Mouse (Mus musculus) left cerebral cortex, adult 11 months (tissue): ENCODE data around the gene Cyp26c1.

Source experiments
- DNase-seq: peaks from one replicate; pipeline ENCODE4 v3.0.0; 2022; ENCODE audit warnings: low spot score

Cyp26c1 gene

GRCm38 (mm10) chr19:37685281-37685680 is at the start of gene Cyp26c1:
Cyp26c1 (plus strand) TSS chr19:37685581.
- DNase-seq, result no peak

DNA sequence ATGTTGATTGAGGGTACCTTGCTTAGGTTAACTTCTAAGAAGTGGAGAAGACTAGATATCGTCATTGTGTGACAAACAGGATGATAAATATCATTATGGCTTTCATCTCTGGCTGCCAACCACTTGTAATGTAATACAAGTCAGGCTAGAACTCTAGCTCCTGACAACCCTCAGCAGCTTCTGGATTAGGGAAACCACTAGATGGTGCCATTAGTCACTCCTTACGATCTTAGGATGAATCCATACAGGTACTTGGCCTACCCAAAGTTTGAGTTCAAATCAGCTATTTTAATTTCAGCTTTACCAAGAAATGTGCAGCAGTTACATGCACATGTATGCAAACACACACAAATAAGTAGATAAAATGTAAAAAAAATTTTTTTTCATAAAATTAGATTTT is 37.4 kb upstream of the Cyp26c1 start:
- DNase-seq, result no peak

- DNase-seq, result no peak
Observed at GRCm38 (mm10) chr19:37650526-37650925, 34.9 kb upstream of the Cyp26c1 start.

- no peak for DNase-seq
Observed at GRCm38 (mm10) chr19:37654012-37654411, 31.4 kb upstream of the Cyp26c1 start.

DNA sequence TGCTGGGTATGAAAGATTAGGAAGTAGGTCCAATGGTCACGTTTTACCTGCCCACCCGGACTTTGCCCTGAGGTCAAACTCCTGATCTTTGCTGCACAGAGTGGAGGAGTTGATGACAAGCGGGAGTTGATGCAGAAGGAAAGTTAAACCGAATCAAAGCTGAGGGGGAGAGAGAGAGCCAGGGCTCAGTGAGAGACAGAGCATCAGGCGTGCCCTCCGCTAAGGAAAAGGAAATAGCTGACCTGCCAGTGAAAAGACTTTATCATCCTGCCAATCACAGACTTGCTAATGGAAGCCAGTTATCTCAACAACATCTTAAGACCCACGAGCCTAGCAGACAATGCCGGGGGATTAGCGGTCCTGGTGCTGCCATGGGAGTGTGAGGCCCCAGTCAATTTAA is 28.9 kb upstream of the Cyp26c1 start:
- no peak for DNase-seq

DNA sequence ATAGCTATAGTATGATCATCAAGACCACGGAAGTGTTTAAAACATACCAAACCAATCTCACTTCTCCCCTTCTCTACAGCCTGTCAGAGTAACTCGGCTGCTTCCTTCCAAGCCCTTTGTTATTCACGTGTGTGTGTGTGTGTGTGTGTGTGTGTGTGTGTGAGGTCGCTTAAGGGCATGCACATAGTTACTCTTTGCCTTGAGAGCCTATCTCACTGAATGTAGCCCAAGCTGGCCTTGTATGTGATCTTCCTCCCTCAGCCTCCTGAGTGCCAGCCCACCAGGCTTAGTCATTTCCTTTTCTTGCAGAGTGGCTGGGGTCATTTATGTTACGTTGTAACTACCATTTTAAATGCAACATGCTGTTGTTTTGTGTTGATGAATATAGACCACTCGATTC is 20.1 kb upstream of the Cyp26c1 start:
- DNase-seq, result no peak

GRCm38 (mm10) chr19:37667855-37668594 is 17.4 kb upstream of the Cyp26c1 start:
- no peak for DNase-seq

- DNase-seq, result no peak
Observed at GRCm38 (mm10) chr19:37668657-37669056, 16.7 kb upstream of the Cyp26c1 start.

- no peak for DNase-seq
Observed at GRCm38 (mm10) chr19:37669486-37669885, 15.9 kb upstream of the Cyp26c1 start.

GRCm38 (mm10) chr19:37673393-37673792 is 12.0 kb upstream of the Cyp26c1 start:
- DNase-seq, result no peak

DNA sequence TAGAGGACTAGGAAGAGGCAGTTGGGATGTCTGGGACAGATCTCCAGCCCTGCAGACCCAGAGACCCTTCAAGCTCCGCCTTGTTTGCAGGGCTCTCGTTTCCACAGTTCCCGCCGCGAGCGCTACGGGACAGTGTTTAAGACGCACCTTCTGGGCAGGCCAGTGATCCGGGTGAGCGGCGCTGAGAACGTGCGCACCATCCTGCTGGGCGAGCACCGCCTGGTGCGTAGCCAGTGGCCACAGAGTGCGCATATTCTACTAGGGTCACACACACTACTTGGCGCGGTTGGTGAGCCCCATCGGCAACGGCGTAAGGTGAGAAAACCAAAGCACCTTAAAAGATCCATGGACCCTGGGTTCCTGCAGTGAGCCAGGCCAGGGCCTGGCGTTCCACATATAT is 966 bp downstream of the Cyp26c1 start:
- no peak for DNase-seq

DNA sequence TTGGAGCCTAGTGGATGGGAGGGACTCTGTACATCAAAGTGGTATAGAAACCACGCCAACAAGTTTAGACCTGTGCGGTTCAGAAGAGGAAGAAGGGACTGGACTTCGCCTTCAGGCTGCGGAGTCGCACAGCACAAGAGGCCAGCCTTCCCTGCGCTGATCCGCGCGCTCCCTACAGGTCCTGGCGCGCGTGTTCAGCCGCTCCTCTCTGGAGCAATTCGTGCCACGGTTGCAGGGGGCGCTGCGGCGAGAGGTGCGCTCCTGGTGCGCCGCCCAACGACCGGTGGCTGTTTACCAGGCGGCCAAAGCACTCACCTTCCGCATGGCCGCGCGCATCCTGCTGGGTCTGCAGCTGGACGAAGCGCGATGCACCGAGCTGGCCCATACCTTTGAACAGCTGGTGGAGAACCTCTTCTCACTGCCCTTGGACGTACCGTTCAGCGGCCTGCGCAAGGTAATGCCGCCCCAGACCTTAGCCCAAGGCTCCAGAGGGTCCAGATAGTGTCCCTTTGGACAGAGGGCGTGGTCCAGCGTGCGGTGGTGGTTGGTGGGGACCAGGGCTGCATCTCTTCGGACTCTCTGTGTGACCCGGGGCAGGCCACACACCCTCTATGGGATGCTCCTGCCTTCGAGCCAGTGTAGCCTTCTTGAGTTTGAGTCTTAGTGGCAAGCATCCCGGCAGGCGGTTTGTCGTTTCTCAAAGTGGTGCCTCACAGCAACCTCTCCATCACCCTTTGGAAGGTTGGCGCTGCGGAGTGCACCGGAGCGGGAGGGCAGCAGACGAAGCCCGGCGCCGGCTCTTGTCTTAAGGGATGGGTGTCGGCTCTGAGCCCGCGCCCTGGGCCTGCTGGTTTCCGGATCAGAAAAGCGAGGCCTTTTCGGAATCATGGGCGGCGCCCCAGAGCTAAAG is 1.8 kb downstream of the Cyp26c1 start:
- DNase-seq, result no peak

GRCm38 (mm10) chr19:37689478-37689877 is 4.1 kb downstream of the Cyp26c1 start:
- DNase-seq, result no peak

- DNase-seq, result no peak
Observed at GRCm38 (mm10) chr19:37690716-37691115, 5.3 kb downstream of the Cyp26c1 start.

- DNase-seq, result no peak
Observed at GRCm38 (mm10) chr19:37692879-37693278, 7.5 kb downstream of the Cyp26c1 start.

GRCm38 (mm10) chr19:37695146-37695545 is 9.8 kb downstream of the Cyp26c1 start:
- no peak for DNase-seq

DNA sequence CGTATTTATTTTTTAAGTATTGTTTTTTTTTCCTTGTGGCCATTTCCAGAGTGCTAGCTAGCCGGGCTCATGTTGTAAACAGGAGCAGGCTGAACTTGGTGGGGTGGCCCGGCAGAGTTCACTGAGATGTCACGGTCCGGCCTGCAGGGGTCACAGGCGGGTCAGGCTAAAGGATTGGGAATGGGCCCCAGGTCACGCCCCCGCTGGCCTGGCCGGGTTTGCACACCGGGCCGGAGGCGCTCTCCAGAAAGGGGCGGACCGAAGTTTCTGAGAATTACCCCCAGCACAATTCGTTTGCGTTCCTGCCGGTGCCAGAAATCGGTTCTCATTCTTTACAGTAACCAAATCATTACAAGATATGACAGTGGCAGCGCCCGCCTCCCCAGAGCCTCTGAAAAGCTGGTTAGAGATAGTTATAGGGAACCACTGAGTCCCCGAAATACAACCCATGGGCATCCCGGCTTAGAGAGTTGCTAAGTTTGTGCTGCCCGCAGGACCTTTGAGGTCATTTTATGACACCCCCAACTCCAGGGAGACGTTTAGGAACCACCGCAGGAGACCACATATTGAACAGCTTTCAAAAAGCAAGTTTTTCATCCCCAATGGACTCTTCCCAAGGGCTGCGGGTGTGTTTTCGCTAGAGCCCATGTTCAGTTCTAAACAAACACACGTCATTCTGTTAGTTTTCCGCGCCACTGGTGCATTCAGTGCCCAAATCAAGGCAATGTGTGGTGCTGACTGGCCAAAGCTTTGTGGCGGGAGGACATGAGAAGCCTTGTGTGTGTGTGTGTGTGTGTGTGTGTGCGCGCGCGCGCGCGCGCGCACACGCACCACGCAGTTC is 10.6 kb downstream of the Cyp26c1 start:
- no peak for DNase-seq

GRCm38 (mm10) chr19:37696603-37697334 is 11.4 kb downstream of the Cyp26c1 start:
- DNase-seq, result no peak

DNA sequence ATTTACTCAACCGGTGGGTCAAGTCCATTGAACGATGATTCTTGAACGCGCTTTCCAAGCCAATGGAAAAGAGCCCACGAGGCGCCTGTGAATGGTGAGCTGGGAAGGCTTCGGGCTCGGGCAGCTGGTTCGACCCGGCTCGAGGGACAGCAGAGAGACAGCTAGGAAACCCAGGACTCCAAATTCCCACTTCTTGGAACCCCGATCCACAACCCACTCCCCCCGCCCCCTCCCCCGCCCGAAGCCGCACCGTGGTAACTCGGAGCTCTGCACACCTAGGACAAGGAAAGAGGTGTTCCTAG is 11.9 kb downstream of the Cyp26c1 start:
- DNase-seq, result no peak

DNA sequence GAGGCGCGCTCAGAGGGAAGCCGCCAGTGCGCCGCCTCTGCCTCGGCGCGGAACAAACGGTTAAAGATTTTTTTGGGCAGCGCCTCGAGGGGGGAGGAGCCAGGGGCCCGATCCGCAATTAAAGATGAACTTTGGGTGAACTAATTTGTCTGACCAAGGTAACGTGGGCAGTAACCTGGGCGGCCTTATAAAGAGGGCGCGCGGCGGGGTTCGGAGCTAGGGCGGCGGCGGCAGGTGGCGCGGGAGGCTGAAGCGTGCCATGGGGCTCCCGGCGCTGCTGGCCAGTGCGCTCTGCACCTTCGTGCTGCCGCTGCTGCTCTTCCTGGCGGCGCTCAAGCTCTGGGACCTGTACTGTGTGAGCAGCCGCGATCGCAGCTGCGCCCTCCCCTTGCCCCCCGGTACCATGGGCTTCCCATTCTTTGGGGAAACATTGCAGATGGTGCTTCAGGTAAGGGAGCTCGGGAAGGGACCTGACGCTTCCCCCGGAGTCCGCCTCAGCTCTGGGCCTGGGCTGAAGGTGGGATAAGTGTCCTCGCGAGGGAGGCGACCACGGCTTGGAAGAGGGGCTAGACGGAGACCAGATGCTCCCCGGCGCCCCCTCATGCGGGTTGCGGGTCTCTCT is 12.4 kb downstream of the Cyp26c1 start, which contains the start of gene Cyp26a1:
Gene Cyp26a1 (plus strand): TSS at position 148 of the 622 bp plus-strand sequence.
- no peak for DNase-seq
